Mouse (Mus musculus) ES-E14 (cell line): ENCODE measurements around the gene Epha4. TPM values are rescaled to one million over a fixed set of nuclear protein-coding genes. Genes with fewer than 3 reads are reported as not detected.
A peak's percentile ranks its signal among the peaks of the same experiment; 100 is the strongest.

Source experiments
- DNase-seq: peaks from one replicate; pipeline ENCODE4 v3.0.0-alpha.2; 2013; ENCODE audit warnings: low read depth, low spot score
- H3K27ac ChIP-seq: 2 replicates; pipeline ENCODE4 v1.5.1; 2012; ENCODE audit warnings: low read depth, mild to moderate bottlenecking, low read length, moderate library complexity, mixed read lengths; ENCODE audit not compliant: poor library complexity, insufficient read depth, severe bottlenecking
- H3K36me3 ChIP-seq: 2 replicates; pipeline ENCODE4 v1.6.1; 2012; ENCODE audit warnings: mild to moderate bottlenecking, low read length, moderate library complexity, mixed read lengths; ENCODE audit not compliant: control insufficient read depth, poor library complexity, insufficient read depth, severe bottlenecking
- H3K4me1 ChIP-seq, 2 experiments: fragments of 150-350 bp in 1 of 2; sonication (generic) in 1 of 2; 2 replicates each; pipeline ENCODE4 v1.6.1; 2012; ENCODE audit warnings: low read length in 2 of 2, mild to moderate bottlenecking in 1 of 2, mixed read lengths in 1 of 2; ENCODE audit not compliant: control insufficient read depth in 2 of 2, insufficient read depth in 2 of 2, poor library complexity in 1 of 2
- H3K4me3 ChIP-seq, 2 experiments: fragments of 150-350 bp in 1 of 2; sonication (generic) in 1 of 2; 2 replicates each; pipeline ENCODE4 v1.5.1; 2012; ENCODE audit warnings: low read length in 2 of 2, low read depth in 1 of 2, mild to moderate bottlenecking in 1 of 2, mixed read lengths in 1 of 2; ENCODE audit not compliant: insufficient read depth in 1 of 2, poor library complexity in 1 of 2, severe bottlenecking in 1 of 2
- H3K9ac ChIP-seq: 2 replicates; pipeline ENCODE4 v1.6.1; 2012; ENCODE audit warnings: low read depth, mild to moderate bottlenecking, low read length, mixed read lengths; ENCODE audit not compliant: poor library complexity, insufficient read depth, severe bottlenecking
- H3K9me3 ChIP-seq: fragments of 150-350 bp; sonication (generic); 2 replicates; pipeline ENCODE4 v1.6.1; 2012; ENCODE audit warnings: low read depth, mild to moderate bottlenecking, low read length; ENCODE audit not compliant: control insufficient read depth, insufficient read depth
- CHD2 ChIP-seq: IDR thresholded peaks from 2 replicates; pipeline ENCODE4 v1.6.1; 2014; ENCODE audit warnings: mild to moderate bottlenecking, low read depth, low read length, inconsistent platforms
- HCFC1 ChIP-seq: IDR thresholded peaks from 2 replicates; pipeline ENCODE4 v1.6.1; 2012; ENCODE audit warnings: low read length, inconsistent platforms, borderline replicate concordance; ENCODE audit not compliant: insufficient read depth
- MAFK ChIP-seq: IDR thresholded peaks from 2 replicates; pipeline ENCODE4 v1.6.1; 2014; ENCODE audit warnings: mild to moderate bottlenecking, low read depth, low read length, inconsistent platforms; ENCODE audit not compliant: insufficient read depth
- ZC3H11A ChIP-seq: IDR thresholded peaks from 2 replicates; pipeline ENCODE4 v1.6.1; 2012; ENCODE audit warnings: low read depth, mild to moderate bottlenecking, inconsistent platforms, low read length, borderline replicate concordance
- ZNF384 ChIP-seq: IDR thresholded peaks from 2 replicates; pipeline ENCODE4 v1.6.1; 2012; ENCODE audit warnings: low read depth, low read length, inconsistent platforms
- in situ Hi-C, 2 experiments: fragments of 600-800 bp; cut with MboI; formaldehyde crosslinking; loops; one replicate each; pipeline ENCODE4 v1.15.1; 2025; ENCODE audit warnings: low sequenced_read_pairs in 2 of 2, inconsistent platforms in 1 of 2; ENCODE audit not compliant: unreplicated experiment in 2 of 2
- total RNA-seq: library from RNA; depleted of rRNA; stranded (reverse); fragments of 300-350 nt; gene quantifications from 2 replicates; pipeline ENCODE4 v1.2.3, GENCODE M21; 2012

Epha4 gene
- total RNA-seq, 1 experiment: 99.7 TPM

DNA sequence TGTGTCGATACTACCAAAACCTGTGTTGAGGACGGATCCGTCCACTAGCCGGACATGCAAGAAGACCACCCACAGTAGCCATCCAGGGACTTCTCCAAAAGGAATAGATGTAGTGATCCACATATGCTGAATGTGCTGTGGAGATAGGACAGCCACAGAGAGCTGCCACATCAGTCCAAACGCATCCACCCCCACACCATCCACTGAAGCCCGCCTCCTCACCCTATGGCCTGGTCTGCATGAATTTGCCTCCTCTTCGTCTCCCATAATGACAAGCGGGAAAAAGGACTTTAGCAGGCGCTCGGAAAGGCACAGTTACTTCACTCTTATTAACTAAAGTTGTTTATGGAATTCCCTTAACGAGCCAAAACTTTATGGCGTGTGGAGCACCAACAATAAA is 68.5 kb downstream of the Epha4 start:
- DNase-seq: no peak
- Histone ChIP-seq H3K4me3 (peak overlapping the region in 1 of 2 experiments; percentile 19; a peak in 1 of 4 replicates), H3K27ac (peak overlapping the region; percentile 62; the same call in 1 of the 2 replicates), H3K9ac (peak overlapping the region; percentile 20; the same call in 1 of the 2 replicates), H3K4me1 (peaks cover 25 to 31% of the 10 kb centered on the region in 2 experiments), H3K36me3 (peaks cover 6% of the 10 kb centered on the region; the same call in 1 of the 2 replicates), H3K9me3 (no peaks in the 10 kb centered on the region)
- TF ChIP-seq CHD2 (no peak), HCFC1 (no peak)
- in situ Hi-C loops: no loop called here

GRCm38 (mm10) chr1:77444648-77445047 is 70.2 kb downstream of the Epha4 start:
- in situ Hi-C loops: no loop called here
- Histone ChIP-seq H3K36me3 (peaks cover 6% of the 10 kb centered on the region; the same call in 1 of the 2 replicates), H3K4me3 (no peak overlapping the region), H3K27ac (no peak overlapping the region), H3K9ac (no peak overlapping the region), H3K4me1 (peaks cover 22 to 31% of the 10 kb centered on the region in 2 experiments), H3K9me3 (no peaks in the 10 kb centered on the region)
- DNase-seq: no peak
- TF ChIP-seq MAFK (no peak), CHD2 (no peak), HCFC1 (no peak), ZNF384 (no peak), ZC3H11A (no peak)

DNA sequence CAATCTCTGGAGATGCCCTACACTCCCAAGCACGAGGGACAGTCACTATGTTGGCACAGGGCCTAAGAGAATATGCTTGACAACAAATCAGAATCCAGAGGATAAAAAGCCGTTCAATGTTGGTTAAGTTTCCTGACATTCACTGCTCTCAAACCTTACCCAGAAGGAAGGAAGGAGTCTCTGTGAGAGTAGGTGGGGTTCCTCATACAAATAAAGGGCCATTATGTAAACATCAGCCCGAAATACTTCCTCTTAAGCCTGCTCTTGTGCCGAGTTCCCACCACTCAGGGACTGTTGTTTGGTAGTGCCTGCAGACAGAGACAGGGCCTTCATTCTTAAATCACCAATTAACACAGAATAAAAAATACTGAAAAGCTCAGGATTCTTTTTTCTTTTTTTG is 72.9 kb downstream of the Epha4 start:
- TF ChIP-seq ZC3H11A: no peak
- TF ChIP-seq HCFC1: no peak
- H3K4me3 ChIP-seq: no peak overlapping the region
- H3K4me1 ChIP-seq: peaks cover 14 to 28% of the 10 kb centered on the region in 2 experiments
- peaks cover 6% of the 10 kb centered on the region; the same call in 1 of the 2 replicates for H3K36me3 ChIP-seq
- peak overlapping the region; percentile 52; the same call in 1 of the 2 replicates for H3K27ac ChIP-seq
- in situ Hi-C loops: no loop called here
- H3K9me3 ChIP-seq: no peaks in the 10 kb centered on the region
- no peak for DNase-seq
- H3K9ac ChIP-seq: no peak overlapping the region

DNA sequence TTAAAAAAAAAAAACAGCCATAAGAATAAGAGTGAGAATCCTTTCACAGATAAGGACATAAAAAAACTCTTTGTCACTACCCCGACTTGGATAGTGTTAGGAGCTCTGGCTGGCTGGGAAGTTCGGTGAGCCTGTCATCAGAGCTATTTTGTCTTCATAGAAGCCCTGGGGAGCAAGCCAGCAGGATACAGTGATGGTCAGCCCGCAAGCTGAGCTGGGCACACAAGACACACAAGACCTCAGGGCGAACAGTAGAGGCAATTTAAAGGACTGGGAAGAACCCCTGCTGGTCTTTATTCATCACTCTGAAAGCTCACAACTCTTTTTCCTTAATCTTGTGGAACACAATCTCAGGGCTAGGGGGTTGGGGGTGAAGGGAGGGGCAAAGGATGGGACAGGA is 73.5 kb downstream of the Epha4 start:
- in situ Hi-C loops: no loop called here
- Histone ChIP-seq H3K9me3 (no peaks in the 10 kb centered on the region), H3K9ac (no peak overlapping the region), H3K4me3 (no peak overlapping the region), H3K4me1 (peaks cover 14 to 30% of the 10 kb centered on the region in 2 experiments), H3K27ac (no peak overlapping the region), H3K36me3 (peaks cover 6% of the 10 kb centered on the region; the same call in 1 of the 2 replicates)
- TF ChIP-seq ZNF384 (no peak), ZC3H11A (no peak), CHD2 (no peak), HCFC1 (no peak), MAFK (no peak)
- DNase-seq: no peak

- Histone ChIP-seq H3K9me3 (no peaks in the 10 kb centered on the region), H3K4me3 (no peak overlapping the region), H3K9ac (no peak overlapping the region), H3K27ac (no peak overlapping the region), H3K36me3 (peaks cover 6% of the 10 kb centered on the region; the same call in 1 of the 2 replicates), H3K4me1 (peaks cover 12 to 30% of the 10 kb centered on the region in 2 experiments)
- DNase-seq: no peak
- TF ChIP-seq ZC3H11A: no peak
- no peak for TF ChIP-seq MAFK
- no peak for TF ChIP-seq ZNF384
- no peak for TF ChIP-seq CHD2
- TF ChIP-seq HCFC1: no peak
- in situ Hi-C loops: no loop called here
Observed at GRCm38 (mm10) chr1:77440512-77440911, 74.4 kb downstream of the Epha4 start.
